Mouse (Mus musculus) gastrocnemius, postnatal 36 days (tissue): ENCODE results near the gene Drc1. TPM values are rescaled to one million over a fixed set of nuclear protein-coding genes. Genes with fewer than 3 reads are reported as not detected.
A peak's percentile ranks its signal among the peaks of the same experiment; 100 is the strongest.

Experiments
- DNase-seq, 2 experiments: peaks; one replicate each; pipeline ENCODE4 v3.0.0; 2022
- intact Hi-C: fragments of 180-260 bp; cut with DNase I; formaldehyde crosslinking; loops from one replicate; pipeline ENCODE4 v1.15.1; 2025
- long read RNA-seq, 2 experiments: library from polyadenylated mRNA; stranded (forward); transcript quantifications; one replicate each; pipeline ENCODE4 v2.0.0; 2021
- total RNA-seq, 2 experiments: library from RNA; stranded (reverse); gene quantifications; 2 replicates each; pipeline ENCODE4 v1.2.3; 2021

The Drc1 gene
- total RNA-seq, result under 1 TPM in 1 of 2 experiments, not detected in 1; 0.48 TPM
- long read RNA-seq, experiment 1, result 0 reads
- long read RNA-seq, experiment 2, result 0 reads

DNA sequence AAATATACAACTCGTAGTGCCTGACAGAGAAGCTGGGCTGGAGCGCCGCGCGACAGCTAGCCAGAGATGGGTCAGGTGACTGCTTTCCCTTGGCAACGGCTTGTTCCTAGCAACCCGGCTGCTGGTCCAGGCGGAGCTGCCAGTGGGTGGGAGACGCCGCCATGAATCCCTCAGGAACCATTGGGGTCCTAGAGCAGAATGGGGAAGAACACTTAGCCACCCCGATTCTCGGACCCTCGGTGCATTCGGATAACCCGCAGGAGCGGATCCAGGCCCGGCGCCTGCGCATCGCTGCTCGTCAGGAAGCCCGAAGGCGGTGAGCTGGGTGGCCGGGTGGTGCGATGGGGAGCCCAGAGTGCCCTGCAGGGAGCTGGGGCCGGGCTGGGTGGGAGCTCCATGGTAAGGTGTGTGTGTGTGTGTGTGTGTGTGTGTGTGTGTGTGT, at the start of gene Drc1:
Gene Drc1 (plus strand): TSS at position 98 of the 442 bp plus-strand sequence.
- intact Hi-C loops, result no loop called here

DNA sequence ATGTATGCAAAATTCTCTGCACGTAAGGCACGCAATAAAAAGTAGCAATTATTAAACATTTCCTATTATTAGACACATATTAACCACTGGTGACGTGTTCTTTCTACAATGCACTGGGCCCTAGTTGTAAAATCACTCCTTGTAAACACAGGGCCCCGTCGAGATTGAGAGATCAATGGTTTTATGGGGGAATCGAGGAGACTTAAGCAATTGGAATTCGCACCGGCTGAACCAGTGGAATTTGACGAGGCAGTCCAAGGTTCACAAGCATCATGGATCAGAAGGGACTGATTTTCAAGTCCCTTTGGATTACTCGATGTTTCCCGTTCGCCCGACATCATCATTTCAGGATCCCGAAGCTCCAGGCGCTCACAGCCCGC, 49.3 kb upstream of the Drc1 start:
- DNase-seq, result no peak
- intact Hi-C loops, result no loop called here

More for the DNA sequence above, at the start of gene Drc1:
- peak in 1 of 2 experiments; percentile 21 for DNase-seq

GRCm38 (mm10) chr5:30232271-30232971, 48.8 kb upstream of the Drc1 start, which contains the start of gene Selenoi:
Selenoi (plus strand) TSS chr5:30232581.
- DNase-seq, result peak; percentile 98 to 99
- intact Hi-C loops, result no loop called here

DNA sequence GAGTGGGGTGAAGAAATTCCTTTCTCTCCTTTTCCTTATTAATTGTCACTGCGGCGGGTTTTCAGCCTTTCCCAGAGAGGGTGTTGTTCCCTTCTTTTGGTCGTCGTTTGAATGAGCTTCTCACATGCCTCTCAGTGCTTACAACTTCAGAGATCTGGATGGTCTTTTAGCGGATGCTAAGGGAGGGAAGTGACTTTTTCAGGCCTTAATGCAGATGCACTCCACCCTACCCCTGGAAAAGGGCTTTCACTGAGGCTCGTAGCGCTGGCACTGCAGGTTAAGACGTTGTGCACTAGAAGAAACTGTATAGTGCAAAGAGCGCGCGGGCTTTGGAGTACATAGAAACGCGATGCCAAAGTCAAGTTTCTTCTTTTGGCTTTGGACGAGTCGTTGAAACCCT, 48.1 kb upstream of the Drc1 start:
- intact Hi-C loops, result no loop called here
- no peak for DNase-seq

DNA sequence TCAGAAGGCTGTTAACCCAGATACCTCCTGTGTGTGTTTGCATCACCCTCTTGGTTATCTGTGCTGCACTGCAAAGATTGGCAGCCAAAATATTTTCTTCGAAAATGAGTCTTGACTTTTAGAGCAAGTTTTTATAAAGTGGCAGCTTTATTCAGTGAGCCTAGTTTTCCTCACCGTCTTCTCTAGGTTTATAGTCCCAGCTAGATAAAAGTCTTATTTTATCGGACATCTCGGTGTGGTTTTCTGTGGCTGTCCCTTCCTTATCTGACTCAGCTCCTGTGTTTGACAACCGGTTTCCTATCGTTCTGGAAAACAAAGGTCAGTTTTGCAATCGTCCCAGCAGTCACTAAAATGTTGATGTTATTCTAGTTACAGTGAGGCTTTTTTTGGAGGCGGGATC, 47.2 kb upstream of the Drc1 start:
- no peak for DNase-seq
- intact Hi-C loops, result no loop called here

GRCm38 (mm10) chr5:30235641-30236126, 45.5 kb upstream of the Drc1 start:
- intact Hi-C loops, result no loop called here

DNA sequence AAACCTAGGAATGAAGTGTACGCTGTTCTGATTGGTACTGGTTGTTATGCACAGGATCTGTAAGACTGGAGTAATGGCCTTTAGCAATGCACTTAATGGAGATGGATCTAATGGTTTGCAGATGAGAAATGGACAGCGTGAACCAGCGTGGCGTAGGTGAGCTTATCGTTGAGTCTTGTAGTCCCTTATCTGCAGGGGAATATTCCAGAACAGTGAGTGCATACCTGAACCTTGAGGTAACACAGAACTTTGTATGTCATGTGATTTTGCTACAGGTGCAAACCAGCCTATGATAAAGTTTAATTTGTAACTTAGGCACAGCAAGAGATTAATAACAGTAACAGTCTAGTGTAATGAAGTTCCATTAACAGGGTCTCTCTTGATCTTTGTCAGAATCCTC, 42.7 kb upstream of the Drc1 start:
- intact Hi-C loops, result no loop called here
- DNase-seq, result no peak

More at GRCm38 (mm10) chr5:30235641-30236126, 45.5 kb upstream of the Drc1 start:
- DNase-seq, result no peak

DNA sequence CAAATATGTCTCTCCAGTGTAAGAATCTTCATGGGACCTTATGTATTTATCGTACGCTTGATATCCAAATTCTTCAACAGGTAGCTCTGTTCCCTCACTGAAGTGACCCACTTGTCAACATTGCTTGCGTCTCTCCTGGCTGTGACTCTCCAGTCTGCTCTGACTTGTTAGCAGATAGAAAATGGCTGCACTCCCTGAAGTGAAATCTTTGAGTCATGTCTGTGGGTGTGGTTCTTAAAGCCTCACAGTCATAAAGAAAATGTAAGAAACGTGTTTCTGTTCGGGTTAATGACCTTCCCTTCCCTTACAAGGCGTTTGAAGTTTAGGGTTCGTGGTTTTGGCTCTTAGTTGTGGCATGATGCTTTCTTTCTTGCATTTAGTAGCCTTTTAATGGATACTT, 40.6 kb upstream of the Drc1 start:
- DNase-seq, result no peak
- intact Hi-C loops, result no loop called here

GRCm38 (mm10) chr5:30242410-30242809, 38.8 kb upstream of the Drc1 start:
- DNase-seq, result no peak
- intact Hi-C loops, result no loop called here

GRCm38 (mm10) chr5:30243741-30244140, 37.4 kb upstream of the Drc1 start:
- DNase-seq, result no peak
- intact Hi-C loops, result no loop called here

DNA sequence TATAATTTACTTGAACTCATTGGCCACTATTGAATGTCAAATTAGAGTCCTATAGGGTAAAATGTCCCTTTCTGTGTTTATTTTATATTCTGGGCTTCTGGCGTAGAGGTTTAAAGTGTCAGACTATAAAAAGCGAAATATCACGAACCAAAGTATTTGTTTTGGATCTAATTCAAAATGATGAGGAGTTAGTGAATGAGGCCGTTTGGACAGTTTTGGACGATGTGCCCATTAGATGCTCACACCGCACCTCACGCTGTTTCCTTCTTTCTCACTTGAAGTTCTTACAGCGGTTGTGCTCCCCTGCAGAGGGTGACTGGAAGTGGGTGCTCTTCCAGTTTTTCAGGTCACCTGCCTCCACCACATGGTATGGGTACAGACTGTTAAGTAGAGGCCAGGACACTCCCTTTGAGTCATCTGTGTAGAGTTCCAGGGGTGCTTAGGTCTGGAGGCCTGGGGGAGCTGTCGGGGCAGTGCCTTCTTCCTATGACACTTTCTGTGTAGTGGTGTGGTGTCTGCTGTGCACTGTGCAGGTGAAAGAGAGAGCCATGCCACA, 35.2 kb upstream of the Drc1 start:
- no peak for DNase-seq
- intact Hi-C loops, result no loop called here

DNA sequence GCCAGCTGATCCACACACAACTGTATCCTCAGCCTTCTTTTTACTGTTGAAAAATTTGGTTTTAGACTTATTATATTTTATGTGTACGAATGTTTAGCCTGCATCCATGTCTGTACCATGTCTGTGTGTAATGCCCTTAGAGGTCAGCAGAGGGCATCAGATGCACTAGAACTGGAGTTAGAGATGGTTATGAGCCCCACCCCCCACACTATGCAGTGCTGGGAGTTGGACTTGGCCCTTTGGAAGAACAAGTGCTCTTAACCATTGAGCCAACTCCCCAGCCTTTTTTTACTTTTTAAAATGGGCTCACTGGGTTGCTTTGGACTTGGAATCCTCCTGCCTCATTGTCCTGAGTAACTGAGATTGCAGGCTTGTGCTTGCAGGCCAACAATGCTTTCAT, 33.5 kb upstream of the Drc1 start:
- intact Hi-C loops, result no loop called here
- DNase-seq, result no peak

DNA sequence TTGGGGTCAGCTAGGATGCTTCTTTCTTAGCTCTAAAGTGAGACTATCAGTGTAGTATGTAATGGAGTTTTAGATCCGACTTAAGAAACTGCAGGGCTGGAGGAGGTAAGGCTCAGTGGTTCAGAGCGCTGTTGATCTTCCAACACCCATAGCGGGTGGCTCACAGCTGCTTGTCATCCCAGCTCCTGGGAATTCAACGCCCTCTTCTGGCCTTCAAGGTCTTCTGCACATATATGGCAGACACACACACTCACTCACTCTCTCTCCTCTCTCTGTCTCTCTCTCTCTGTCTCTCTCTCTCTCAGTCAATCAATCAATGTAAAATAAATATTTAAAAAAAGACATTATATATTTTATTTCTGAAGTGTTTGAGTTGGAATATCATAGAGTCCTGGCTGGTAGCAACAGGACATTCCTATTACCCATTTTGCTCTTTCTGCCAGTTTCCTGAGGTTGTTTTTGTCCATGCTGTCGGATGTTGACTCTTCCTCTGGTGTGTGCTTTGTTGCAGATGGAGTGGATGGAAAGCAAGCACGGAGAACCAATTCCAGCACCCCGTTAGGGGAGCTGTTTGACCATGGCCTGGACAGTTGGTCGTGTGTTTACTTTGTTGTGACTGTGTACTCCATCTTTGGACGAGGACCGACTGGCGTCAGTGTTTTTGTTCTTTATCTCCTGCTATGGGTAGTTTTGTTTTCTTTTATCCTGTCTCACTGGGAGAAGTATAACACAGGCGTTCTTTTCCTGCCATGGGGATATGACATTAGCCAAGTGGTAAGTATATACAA, 25.4 kb upstream of the Drc1 start:
- intact Hi-C loops, result no loop called here
- DNase-seq, result no peak

GRCm38 (mm10) chr5:30258776-30259175, 22.4 kb upstream of the Drc1 start:
- DNase-seq, result no peak
- intact Hi-C loops, result no loop called here

- no peak for DNase-seq
- intact Hi-C loops, result no loop called here
These were observed 10.5 kb upstream of the Drc1 start for GRCm38 (mm10) chr5:30270571-30271190.

DNA sequence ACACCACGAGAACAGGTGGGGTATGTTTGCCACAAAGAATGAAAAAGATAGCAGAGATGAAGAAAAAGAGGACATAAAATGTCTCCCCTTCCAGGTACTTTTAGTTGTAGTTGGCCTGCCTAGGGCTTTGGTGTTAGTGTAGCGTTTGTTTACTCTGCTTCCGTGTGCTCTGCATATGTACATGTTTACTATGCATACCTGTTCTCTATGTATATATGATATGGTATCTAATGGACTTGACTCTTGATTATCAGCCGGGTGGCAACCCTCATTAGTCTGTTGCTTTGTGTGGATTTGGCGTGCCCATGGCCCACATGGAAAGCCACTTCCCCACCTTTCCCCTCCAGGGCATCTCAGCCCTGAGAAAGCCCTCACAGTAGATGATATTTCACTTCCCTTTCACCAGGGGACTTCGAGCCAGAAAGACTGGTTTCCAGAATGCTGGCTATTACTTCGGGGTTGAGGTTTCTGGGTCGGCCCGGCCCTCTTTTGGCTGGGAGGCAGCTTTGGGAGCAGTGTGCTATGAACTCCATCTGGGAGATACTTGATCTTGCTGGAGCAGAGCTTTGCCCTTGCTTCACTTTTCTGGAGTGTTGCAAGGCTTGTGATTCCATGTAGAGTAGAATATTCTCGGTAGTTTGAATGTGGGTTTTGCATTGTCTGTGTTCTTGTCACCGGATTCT, 9.4 kb upstream of the Drc1 start:
- peak; percentile 42 to 55 for DNase-seq
- intact Hi-C loops, result no loop called here

DNA sequence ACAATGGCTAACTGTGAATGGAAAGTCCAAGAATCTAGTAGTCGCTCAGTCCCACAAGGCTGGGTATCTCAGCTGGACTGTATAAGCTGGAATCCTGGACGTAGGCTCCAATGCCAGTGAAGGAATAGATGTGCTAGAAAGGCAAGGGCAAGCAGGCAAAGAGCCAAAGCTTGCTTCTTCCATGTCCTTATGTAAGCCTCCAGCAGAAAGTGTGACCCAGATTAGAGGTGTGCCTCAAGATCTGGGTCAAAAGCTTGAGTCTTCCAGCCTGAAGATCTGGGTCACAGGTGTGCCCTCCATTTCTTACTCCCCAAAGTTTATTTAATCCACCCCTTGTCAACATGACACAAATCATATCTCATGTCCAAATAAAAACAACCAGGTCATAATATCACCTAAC, 4.8 kb upstream of the Drc1 start:
- intact Hi-C loops, result no loop called here
- DNase-seq, result no peak

DNA sequence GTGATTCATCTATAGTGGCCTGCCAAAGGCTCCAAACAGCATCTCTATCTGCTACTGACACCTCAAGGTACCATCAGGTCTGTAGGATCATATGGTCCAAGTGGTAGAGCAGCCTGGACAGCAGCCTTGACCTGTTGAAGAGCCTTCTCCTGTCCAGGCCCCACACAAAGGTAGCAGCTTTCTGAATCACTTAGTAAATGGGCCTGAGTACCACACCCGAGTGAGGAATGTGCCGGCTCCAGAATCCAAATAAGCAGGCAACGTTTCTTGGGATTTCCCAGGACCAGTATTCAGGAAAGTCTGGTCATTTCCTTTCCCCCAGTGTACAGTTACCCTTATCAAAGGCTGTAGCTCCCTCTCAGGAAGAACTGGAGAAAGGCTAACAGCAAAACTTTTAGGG, 2.2 kb upstream of the Drc1 start:
- intact Hi-C loops, result no loop called here
- no peak for DNase-seq

DNA sequence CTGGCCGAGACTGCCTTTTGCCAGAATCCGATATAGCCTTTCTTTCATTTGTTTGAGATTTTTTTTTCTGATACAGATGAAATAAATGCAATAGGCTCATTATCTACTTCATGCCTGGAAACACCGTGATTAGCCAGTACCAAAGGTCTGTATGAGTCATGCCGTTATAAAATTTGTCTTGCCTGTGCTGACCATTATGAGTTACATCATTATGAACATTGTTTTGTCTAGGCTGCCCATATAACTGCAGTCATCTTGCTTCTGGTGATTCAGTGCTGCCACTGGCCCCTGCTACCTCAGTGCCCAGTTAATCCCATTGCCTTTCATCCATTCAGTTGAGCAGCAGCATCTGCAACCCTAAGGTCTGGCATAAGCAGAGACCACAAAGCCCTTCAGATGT, 1.7 kb upstream of the Drc1 start:
- intact Hi-C loops, result no loop called here
- DNase-seq, result no peak

DNA sequence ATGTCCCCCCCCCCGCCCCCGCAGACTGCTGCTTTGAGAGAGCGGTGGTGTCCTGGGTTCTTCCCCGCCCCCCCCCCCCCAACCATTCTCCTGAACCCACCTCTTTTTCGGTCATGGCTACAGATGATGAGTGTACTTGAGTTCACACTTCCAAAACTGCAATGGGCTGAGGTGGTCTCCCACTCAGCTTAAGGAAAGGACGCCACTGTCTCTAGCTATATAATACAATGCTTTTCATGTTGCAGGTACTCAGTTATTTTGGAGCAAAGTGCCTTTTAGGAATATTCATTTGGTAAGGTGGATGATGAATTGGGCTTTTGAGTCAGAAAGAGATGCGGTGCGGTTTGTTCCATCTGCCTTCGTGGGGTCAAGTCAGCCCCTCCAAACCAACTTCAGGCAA, 324 bp upstream of the Drc1 start:
- intact Hi-C loops, result no loop called here
- DNase-seq, result no peak
